Mouse (Mus musculus) adipose tissue, adult 10 weeks (tissue): Measurements from ENCODE around the gene Nusap1. TPM values are rescaled to one million over a fixed set of nuclear protein-coding genes. Genes with fewer than 3 reads are reported as not detected.

Experiments used
- polyA plus RNA-seq: library from polyadenylated mRNA; stranded (reverse); fragments of 350-450 nt; fragmentation: Illumina TruSeq; extraction: RNeasy Lipid Tissue Mini Kit (QIAGEN cat#74804); gene quantifications from one replicate; pipeline ENCODE4 v1.2.3, GENCODE M21; 2014; ENCODE audit warnings: low read depth, low replicate concordance

Nusap1 gene
- polyA plus RNA-seq = 2.0 TPM

DNA sequence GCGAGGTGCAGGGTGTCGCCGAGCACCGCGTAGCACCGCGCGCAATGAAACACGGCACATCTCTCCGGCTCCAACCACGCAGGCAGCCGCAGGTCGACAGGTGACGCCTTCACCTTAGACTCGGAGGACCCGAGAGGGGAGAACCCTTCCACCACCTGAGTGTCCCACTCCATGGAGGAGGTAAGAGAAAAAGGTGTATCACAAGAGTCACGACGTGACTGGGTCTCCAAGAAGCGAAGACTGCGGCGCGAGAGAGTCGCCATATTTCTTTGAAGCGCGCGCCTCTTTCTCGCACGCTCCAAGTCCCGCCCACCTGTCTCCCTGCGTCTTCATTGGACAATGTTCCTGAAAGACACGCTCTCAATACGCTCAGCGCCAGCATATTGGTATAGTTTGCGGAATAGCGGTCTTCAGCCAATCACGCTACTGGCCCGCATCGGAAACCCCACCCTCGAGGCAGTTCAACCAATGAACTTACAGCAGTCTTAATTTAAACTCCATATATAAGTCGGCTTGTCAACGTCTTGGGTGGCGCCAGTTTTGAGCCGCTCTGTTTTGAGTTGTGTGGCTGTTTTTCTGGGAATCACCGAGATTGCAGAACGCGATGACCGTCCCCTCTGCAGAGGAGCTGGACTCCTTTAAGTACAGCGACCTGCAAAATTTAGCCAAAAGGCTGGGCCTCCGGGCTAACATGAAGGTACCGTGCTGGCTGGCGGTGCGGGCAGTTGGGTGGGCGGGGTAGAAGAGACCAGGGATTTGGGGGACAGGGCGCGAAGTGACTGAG lies at the start of gene Nusap1, which contains the start of gene Oip5:
Gene Nusap1, plus strand, starts transcription at position 100 of the 784 bp plus-strand sequence.
Gene Oip5, minus strand, starts transcription at position 271 of the 784 bp plus-strand sequence.

DNA sequence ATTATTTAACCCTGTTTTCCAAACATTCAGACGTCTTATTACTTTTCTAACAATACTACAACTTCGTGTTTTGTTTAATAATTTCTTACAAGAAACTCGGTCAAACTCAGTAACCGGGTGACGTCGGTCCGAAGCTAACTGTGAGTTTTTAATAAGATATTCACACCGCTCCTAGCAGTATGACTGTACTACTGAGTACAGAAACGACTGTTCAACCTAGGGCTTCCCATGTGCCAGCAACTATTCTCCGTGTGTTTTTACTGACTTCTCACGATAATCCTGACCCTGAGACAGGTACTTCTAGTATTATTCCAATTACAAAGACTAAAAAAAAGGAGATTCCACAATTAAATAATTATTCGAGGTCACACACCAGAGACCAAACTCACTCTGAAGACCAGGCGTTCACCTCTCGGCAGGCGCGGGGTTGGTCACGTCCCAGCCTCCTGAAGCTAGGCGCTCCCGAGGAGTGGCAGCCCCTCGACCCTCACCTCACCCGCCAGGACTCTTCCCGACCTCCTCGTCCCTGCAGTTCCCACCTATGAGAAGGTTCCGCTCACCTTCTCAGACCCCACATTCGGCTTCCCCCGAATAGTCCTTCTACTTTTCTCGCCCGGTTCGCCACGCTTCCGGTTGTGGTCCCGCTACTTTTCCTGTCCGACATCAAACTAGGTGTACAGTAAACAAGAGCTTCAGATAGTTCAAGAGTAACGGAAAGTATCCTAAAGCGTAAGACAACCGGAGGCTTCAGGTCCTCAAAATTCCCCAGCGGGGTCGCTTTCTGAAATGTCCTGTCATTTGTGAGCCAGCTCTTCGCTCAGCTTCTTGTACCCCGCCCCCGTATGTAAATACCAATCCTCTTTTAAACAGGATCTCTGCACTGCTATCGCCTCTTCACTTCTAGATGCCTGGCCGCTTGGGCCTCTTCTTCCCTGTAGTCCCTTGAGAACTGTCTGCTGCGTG lies 44.4 kb downstream of the Nusap1 start, which contains the start of gene Ndufaf1:
Gene Ndufaf1, minus strand, starts transcription at position 608 of the 963 bp plus-strand sequence.

GRCm38 (mm10) chr2:119674525-119675214 lies 56.6 kb downstream of the Nusap1 start, which contains the start of gene Rtf1:
TSS of gene Rtf1 (plus strand) at chr2:119675068.

Other genes starting within 250 kb of the Nusap1 start
- 10.4 TPM for gene Ino80, start 140.6 kb upstream of the Nusap1 start, polyA plus RNA-seq
- gene Exd1, start 70.7 kb upstream of the Nusap1 start, polyA plus RNA-seq = 3.5 TPM
- 192 TPM for gene Chp1, start 70.6 kb upstream of the Nusap1 start, polyA plus RNA-seq
- 2.2 TPM for gene Oip5, start 171 bp downstream of the Nusap1 start, polyA plus RNA-seq
- gene Ndufaf1, start 44.5 kb downstream of the Nusap1 start, polyA plus RNA-seq = 22.2 TPM
- gene Rtf1, start 56.8 kb downstream of the Nusap1 start, polyA plus RNA-seq = 21.3 TPM
- 2.2 TPM for gene Itpka, start 124.0 kb downstream of the Nusap1 start, polyA plus RNA-seq
- 0.12 TPM for gene Ltk, start 142.1 kb downstream of the Nusap1 start, polyA plus RNA-seq
- gene Rpap1, start 169.2 kb downstream of the Nusap1 start, polyA plus RNA-seq = 10.5 TPM
- gene Tyro3, start 179.4 kb downstream of the Nusap1 start, polyA plus RNA-seq = 4.2 TPM